Mouse (Mus musculus): ENCODE measurements around the gene Nr1i3. TPM values are rescaled to one million over a fixed set of nuclear protein-coding genes. Genes with fewer than 3 reads are reported as not detected.

Gene Nr1i3
- polyA plus RNA-seq, 1 experiment = not detected

DNA sequence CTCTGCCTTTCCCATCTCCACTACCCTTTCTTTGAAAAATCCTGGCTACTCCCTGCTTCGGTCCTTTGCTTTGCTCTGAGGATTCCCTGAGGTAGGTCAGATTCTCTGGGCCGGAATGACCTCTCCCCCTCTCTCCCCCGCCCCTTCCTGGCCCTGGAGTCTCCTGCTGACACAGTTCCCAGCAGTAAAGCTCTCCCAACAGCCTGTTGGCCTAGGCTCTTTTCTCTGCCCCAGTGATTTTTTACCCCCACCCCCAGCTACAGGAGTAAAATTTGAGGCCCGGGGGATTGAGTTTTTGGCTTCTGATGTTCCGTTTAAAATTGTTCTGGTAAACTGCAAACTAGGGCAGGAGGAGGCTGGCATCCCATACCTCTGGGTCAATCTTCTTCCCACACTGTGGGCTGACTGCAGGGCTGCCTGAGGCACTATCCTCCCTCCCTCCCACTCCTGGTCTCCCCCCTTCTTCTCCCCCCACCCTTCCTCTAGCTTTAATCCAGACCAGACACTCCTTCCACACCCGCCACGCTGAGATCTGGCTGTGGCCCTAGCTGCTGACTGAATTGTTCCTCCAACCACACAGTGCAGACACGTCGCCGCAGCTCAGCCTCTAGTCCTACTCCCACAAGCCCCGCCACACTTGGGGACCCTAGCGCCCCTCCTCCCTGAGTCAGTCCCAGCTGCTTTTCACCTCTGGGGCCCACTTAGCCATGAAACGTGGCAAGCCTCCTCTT, 38.0 kb downstream of the Nr1i3 start:
- no peak for TF ChIP-seq GATA1 (IDR thresholded peaks at IDR 0.05; ENCODE audit: low read length)
- no peak for TF ChIP-seq TAL1 (IDR thresholded peaks at IDR 0.05; ENCODE audit: low read length)
- H3K9me3 ChIP-seq (ENCODE audit: control insufficient read depth, low read length) = no peaks in the 10 kb centered on the region
- peaks cover 57% of the 10 kb centered on the region for H3K27me3 ChIP-seq (ENCODE audit: control insufficient read depth)
- peaks cover 19% of the 10 kb centered on the region for H3K4me1 ChIP-seq (ENCODE audit: control insufficient read depth)
- H3K4me3 ChIP-seq (replicated peaks) = no peak overlapping the region
- no peaks in the 10 kb centered on the region for H3K36me3 ChIP-seq (ENCODE audit: control insufficient read depth)

DNA sequence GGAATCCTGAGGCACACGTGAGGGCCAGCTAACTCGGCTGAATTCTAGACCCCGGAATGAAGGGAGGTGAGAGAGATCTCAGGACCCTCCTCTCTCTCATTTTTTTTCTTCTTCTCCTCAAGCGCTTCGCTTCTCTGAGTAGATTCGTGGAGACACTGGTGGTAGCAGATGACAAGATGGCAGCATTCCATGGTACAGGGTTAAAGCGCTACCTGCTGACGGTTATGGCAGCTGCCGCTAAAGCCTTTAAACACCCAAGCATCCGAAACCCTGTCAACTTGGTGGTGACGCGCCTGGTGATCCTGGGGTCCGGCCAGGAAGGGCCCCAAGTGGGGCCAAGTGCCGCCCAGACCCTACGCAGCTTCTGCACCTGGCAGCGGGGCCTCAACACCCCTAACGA, 38.6 kb downstream of the Nr1i3 start:
- no peaks in the 10 kb centered on the region for H3K36me3 ChIP-seq (ENCODE audit: control insufficient read depth)
- H3K9me3 ChIP-seq (ENCODE audit: control insufficient read depth, low read length) = no peaks in the 10 kb centered on the region
- no peak overlapping the region for H3K4me3 ChIP-seq (replicated peaks)
- peaks cover 20% of the 10 kb centered on the region for H3K4me1 ChIP-seq (ENCODE audit: control insufficient read depth)
- TF ChIP-seq GATA1 (IDR thresholded peaks at IDR 0.05; ENCODE audit: low read length) (no peak), TAL1 (IDR thresholded peaks at IDR 0.05; ENCODE audit: low read length) (no peak)
- H3K27me3 ChIP-seq (ENCODE audit: control insufficient read depth) = peaks cover 57% of the 10 kb centered on the region

DNA sequence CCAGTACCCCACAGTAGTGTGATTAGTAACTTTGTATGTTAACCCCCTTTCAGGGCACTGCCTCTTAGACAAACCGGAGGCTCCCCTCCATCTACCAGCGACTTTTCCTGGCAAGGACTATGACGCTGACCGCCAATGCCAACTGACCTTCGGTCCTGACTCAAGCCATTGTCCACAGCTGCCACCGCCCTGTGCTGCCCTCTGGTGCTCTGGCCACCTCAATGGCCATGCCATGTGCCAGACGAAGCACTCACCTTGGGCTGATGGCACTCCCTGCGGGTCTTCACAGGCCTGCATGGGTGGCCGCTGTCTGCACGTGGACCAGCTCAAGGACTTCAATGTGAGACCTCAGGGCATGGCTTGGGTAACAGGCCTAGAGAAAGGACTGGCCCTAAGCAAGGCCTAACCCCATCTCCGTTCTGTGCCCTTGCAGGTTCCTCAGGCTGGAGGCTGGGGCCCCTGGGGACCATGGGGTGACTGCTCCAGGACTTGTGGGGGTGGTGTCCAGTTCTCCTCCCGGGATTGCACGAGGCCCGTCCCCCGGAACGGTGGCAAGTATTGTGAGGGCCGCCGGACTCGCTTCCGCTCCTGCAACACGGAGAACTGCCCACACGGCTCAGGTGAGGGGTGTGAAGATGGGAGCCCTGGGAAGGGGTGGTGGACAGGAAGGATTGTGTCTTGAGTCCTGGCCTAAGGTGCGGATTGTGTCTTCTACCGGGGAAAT, 42.5 kb downstream of the Nr1i3 start:
- Histone ChIP-seq H3K9me3 (ENCODE audit: control insufficient read depth, low read length) (no peaks in the 10 kb centered on the region), H3K4me3 (replicated peaks) (no peak overlapping the region), H3K36me3 (ENCODE audit: control insufficient read depth) (no peaks in the 10 kb centered on the region), H3K27me3 (ENCODE audit: control insufficient read depth) (peaks cover 59% of the 10 kb centered on the region), H3K4me1 (ENCODE audit: control insufficient read depth) (peaks cover 17% of the 10 kb centered on the region)
- TF ChIP-seq TAL1 (IDR thresholded peaks at IDR 0.05; ENCODE audit: low read length) (no peak), GATA1 (IDR thresholded peaks at IDR 0.05; ENCODE audit: low read length) (no peak)

- peaks cover 58% of the 10 kb centered on the region for H3K27me3 ChIP-seq (ENCODE audit: control insufficient read depth)
- no peaks in the 10 kb centered on the region for H3K36me3 ChIP-seq (ENCODE audit: control insufficient read depth)
- H3K9me3 ChIP-seq (ENCODE audit: control insufficient read depth, low read length) = no peaks in the 10 kb centered on the region
- peaks cover 17% of the 10 kb centered on the region for H3K4me1 ChIP-seq (ENCODE audit: control insufficient read depth)
- no peak for TF ChIP-seq TAL1 (IDR thresholded peaks at IDR 0.05; ENCODE audit: low read length)
- no peak for TF ChIP-seq GATA1 (IDR thresholded peaks at IDR 0.05; ENCODE audit: low read length)
- peak overlapping the region; percentile 16 for H3K4me3 ChIP-seq (replicated peaks)
Observed at GRCm38 (mm10) chr1:171256937-171257548, 43.3 kb downstream of the Nr1i3 start.

DNA sequence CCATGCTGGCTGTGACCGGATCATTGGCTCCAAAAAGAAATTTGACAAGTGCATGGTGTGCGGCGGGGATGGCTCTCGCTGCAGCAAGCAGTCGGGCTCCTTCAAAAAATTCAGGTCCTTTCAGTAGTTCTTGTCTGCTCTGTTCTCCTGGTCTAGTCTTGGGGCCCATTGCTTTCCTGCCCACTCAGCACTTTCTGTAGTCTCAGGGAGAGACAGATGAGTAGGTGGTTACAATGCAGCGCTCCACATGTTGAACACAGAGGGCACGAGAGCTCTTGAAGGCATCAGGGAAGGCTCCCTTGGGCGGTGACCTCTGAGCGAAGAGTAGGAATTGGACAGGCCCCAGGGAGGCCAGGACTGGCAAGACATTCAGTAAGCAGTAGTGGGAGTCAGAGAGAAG, 44.0 kb downstream of the Nr1i3 start:
- peaks cover 58% of the 10 kb centered on the region for H3K27me3 ChIP-seq (ENCODE audit: control insufficient read depth)
- TF ChIP-seq TAL1 (IDR thresholded peaks at IDR 0.05; ENCODE audit: low read length) (no peak), GATA1 (IDR thresholded peaks at IDR 0.05; ENCODE audit: low read length) (no peak)
- no peaks in the 10 kb centered on the region for H3K36me3 ChIP-seq (ENCODE audit: control insufficient read depth)
- no peaks in the 10 kb centered on the region for H3K9me3 ChIP-seq (ENCODE audit: control insufficient read depth, low read length)
- peaks cover 19% of the 10 kb centered on the region for H3K4me1 ChIP-seq (ENCODE audit: control insufficient read depth)
- H3K4me3 ChIP-seq (replicated peaks) = no peak overlapping the region

DNA sequence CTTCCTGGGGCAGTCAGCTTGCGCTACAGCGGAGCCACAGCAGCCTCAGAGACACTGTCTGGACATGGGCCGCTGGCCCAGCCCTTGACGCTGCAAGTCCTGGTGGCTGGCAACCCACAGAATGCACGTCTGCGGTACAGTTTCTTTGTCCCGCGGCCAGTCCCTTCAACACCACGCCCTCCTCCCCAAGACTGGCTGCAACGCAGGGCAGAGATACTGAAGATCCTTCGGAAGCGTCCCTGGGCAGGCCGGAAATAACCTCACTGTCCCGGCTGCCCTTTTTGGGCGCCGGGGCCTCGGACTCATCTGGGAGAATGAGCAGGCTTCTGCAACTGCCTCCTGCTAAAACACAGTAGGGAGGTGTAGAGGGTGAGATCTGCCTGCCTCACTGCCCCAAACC, 45.2 kb downstream of the Nr1i3 start:
- Histone ChIP-seq H3K36me3 (ENCODE audit: control insufficient read depth) (no peaks in the 10 kb centered on the region), H3K4me1 (ENCODE audit: control insufficient read depth) (peaks cover 19% of the 10 kb centered on the region), H3K27me3 (ENCODE audit: control insufficient read depth) (peaks cover 59% of the 10 kb centered on the region), H3K9me3 (ENCODE audit: control insufficient read depth, low read length) (no peaks in the 10 kb centered on the region), H3K4me3 (replicated peaks) (peak overlapping the region; percentile 26)
- TF ChIP-seq GATA1 (IDR thresholded peaks at IDR 0.05; ENCODE audit: low read length) (no peak), TAL1 (IDR thresholded peaks at IDR 0.05; ENCODE audit: low read length) (no peak)

DNA sequence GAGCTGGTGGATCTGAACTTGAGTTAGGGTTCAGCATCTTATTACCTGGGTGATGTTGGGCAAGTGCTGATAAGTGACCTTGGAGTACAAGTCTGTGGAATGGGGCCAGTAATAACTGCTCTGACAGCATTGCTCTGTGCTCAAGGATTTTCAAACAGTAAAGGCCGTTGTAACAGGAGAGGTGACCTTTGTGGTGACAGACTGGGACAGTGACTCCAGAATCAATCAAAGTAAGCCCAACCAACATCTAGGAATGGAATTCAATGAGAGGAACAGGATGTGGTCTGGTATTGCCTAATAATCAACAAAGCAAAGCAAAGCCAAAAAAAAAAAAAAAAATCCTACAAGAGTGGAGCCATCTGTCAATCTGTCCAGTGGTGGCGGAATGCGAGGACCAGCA, 46.5 kb downstream of the Nr1i3 start:
- peaks cover 19% of the 10 kb centered on the region for H3K4me1 ChIP-seq (ENCODE audit: control insufficient read depth)
- TF ChIP-seq GATA1 (IDR thresholded peaks at IDR 0.05; ENCODE audit: low read length) (no peak), TAL1 (IDR thresholded peaks at IDR 0.05; ENCODE audit: low read length) (no peak)
- no peaks in the 10 kb centered on the region for H3K9me3 ChIP-seq (ENCODE audit: control insufficient read depth, low read length)
- H3K27me3 ChIP-seq (ENCODE audit: control insufficient read depth) = peaks cover 64% of the 10 kb centered on the region
- no peak overlapping the region for H3K4me3 ChIP-seq (replicated peaks)
- no peaks in the 10 kb centered on the region for H3K36me3 ChIP-seq (ENCODE audit: control insufficient read depth)

DNA sequence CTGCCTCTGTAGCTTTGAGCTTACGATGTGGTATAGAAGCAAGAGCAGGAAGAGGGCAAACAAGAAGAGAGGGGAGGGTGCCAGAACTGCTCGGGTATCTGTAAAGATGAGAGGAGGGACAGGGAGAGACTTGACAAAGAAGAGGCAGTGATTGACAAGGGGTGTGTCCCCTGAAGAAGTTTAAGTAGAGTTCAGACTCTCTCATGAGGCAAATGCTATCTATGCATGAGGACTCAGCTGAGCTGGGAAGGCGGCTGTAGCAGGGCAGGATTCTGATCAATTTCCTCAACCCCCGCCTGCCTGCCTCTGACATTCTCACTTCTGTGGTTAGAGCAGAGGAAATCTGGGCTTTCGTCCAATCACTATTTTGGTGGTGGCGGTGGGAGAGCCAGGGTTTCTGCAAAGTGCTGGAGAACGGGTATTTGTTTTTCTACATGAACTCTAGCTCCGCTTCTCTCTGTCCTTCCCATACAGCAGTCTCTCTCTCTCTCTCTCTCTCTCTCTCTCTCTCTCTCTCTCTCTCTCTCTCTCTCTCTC, 48.9 kb downstream of the Nr1i3 start:
- no peak for TF ChIP-seq TAL1 (IDR thresholded peaks at IDR 0.05; ENCODE audit: low read length)
- TF ChIP-seq GATA1 (IDR thresholded peaks at IDR 0.05; ENCODE audit: low read length) = no peak
- no peak overlapping the region for H3K4me3 ChIP-seq (replicated peaks)
- peaks cover 12% of the 10 kb centered on the region for H3K4me1 ChIP-seq (ENCODE audit: control insufficient read depth)
- H3K9me3 ChIP-seq (ENCODE audit: control insufficient read depth, low read length) = no peaks in the 10 kb centered on the region
- peaks cover 65% of the 10 kb centered on the region for H3K27me3 ChIP-seq (ENCODE audit: control insufficient read depth)
- no peaks in the 10 kb centered on the region for H3K36me3 ChIP-seq (ENCODE audit: control insufficient read depth)

DNA sequence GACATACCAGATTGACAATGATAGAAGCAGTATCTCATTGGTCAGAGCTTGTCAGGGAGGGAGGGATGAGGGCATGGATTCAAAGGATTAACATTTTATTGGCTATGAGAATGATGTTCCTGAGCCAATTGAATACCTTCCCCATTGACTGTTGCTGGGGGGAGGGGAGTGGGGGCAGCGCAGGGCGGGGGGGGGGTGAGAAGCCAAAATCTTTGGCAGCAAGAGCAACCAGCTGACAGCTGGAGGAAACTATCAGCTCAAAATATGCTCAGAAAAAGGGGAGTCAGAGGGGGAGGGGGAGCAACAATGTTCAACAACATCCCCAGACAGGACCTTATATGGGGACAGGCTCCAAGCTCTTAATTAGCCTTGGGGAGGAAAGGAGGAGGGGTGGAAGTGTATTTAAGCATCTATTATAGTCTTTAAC, 49.4 kb downstream of the Nr1i3 start:
- Histone ChIP-seq H3K27me3 (ENCODE audit: control insufficient read depth) (peaks cover 60% of the 10 kb centered on the region), H3K4me1 (ENCODE audit: control insufficient read depth) (peaks cover 9% of the 10 kb centered on the region), H3K4me3 (replicated peaks) (no peak overlapping the region), H3K9me3 (ENCODE audit: control insufficient read depth, low read length) (no peaks in the 10 kb centered on the region), H3K36me3 (ENCODE audit: control insufficient read depth) (no peaks in the 10 kb centered on the region)
- TF ChIP-seq GATA1 (IDR thresholded peaks at IDR 0.05; ENCODE audit: low read length) (no peak), TAL1 (IDR thresholded peaks at IDR 0.05; ENCODE audit: low read length) (no peak)

All from erythroblast, embryonic 14.5 days (primary cell).